ENCODE assay signal across 24 mouse cellular contexts in genomic region chr7:145169703-145170102, GRCm38 (mm10). TPM values are rescaled to one million over a fixed set of nuclear protein-coding genes. Genes with fewer than 3 reads are reported as not detected.
DNase-seq lines count a peak whose midpoint lies in the region; ATAC-seq lines count a peak whose summit lies in the region.
"Had no signal": no experiment of that assay in that cellular context is flagged by ENCODE, and none has a peak within 500 bp of the region (broad histone marks: within the 10 kb centered on the region; RNA-seq: fewer than 3 reads in every experiment).

No protein-coding gene starts in this region.

- H3K4me1 ChIP-seq in forebrain, embryonic 15.5 days, result peaks cover 19% of the 10 kb centered on the region
- H3K4me1 ChIP-seq in forebrain, embryonic 11.5 days (replicated peaks; ENCODE audit: control insufficient read depth, insufficient read depth, low read length), result peaks cover 10% of the 10 kb centered on the region
- H3K4me1 ChIP-seq in midbrain, embryonic 14.5 days (ENCODE audit: control insufficient read depth, insufficient read depth, low read length), result peaks cover 4% of the 10 kb centered on the region
- H3K4me1 ChIP-seq in midbrain, embryonic 11.5 days (ENCODE audit: control insufficient read depth, insufficient read depth, low read length), result peaks cover 15% of the 10 kb centered on the region
- H3K4me1 ChIP-seq in embryonic facial prominence, embryonic 10.5 days, result peaks cover 28% of the 10 kb centered on the region
- peaks cover 8% of the 10 kb centered on the region for H3K4me1 ChIP-seq in hindbrain, embryonic 15.5 days (replicated peaks)

- no peaks in the 10 kb centered on the region for H3K27me3 ChIP-seq in forebrain, embryonic 15.5 days
- H3K27me3 ChIP-seq in forebrain, embryonic 11.5 days (ENCODE audit: control insufficient read depth, insufficient read depth, low read length), result no peaks in the 10 kb centered on the region
- H3K27me3 ChIP-seq in midbrain, embryonic 14.5 days (ENCODE audit: control insufficient read depth, insufficient read depth, low read length), result no peaks in the 10 kb centered on the region
- H3K27me3 ChIP-seq in midbrain, embryonic 11.5 days (ENCODE audit: control insufficient read depth, insufficient read depth, low read length), result no peaks in the 10 kb centered on the region
- peaks cover 63% of the 10 kb centered on the region for H3K27me3 ChIP-seq in embryonic facial prominence, embryonic 10.5 days (replicated peaks; ENCODE audit: low read depth, poor library complexity, severe bottlenecking)
- H3K27me3 ChIP-seq in hindbrain, embryonic 15.5 days, result peaks cover 6% of the 10 kb centered on the region
- H3K27me3 ChIP-seq: heart, embryonic 12.5 days; Patski had no signal

- no peak overlapping the region; the same call in 1 of the 2 replicates for H3K27ac ChIP-seq in forebrain, embryonic 15.5 days (replicated peaks)
- no peak overlapping the region for H3K27ac ChIP-seq in forebrain, embryonic 11.5 days (ENCODE audit: low read depth, low read length)
- H3K27ac ChIP-seq in midbrain, embryonic 14.5 days (replicated peaks; ENCODE audit: low read depth, low read length), result no peak overlapping the region
- no peak overlapping the region for H3K27ac ChIP-seq in midbrain, embryonic 11.5 days (ENCODE audit: low read depth, low read length)
- H3K27ac ChIP-seq in embryonic facial prominence, embryonic 10.5 days (replicated peaks), result peak overlapping the region; percentile 35; the same call in 1 of the 2 replicates
- no peak overlapping the region for H3K27ac ChIP-seq in hindbrain, embryonic 15.5 days (replicated peaks)
- H3K27ac ChIP-seq: kidney, postnatal 0 days; macrophage had no signal

- no peak overlapping the region for H3K4me2 ChIP-seq in forebrain, embryonic 15.5 days (replicated peaks)
- H3K4me2 ChIP-seq in forebrain, embryonic 11.5 days (ENCODE audit: low read depth, low read length, severe bottlenecking), result no peak overlapping the region
- no peak overlapping the region for H3K4me2 ChIP-seq in midbrain, embryonic 14.5 days (ENCODE audit: low read length)
- no peak overlapping the region for H3K4me2 ChIP-seq in midbrain, embryonic 11.5 days
- no peak overlapping the region for H3K4me2 ChIP-seq in hindbrain, embryonic 15.5 days
- H3K4me2 ChIP-seq: heart, embryonic 12.5 days had no signal

- peak; percentile 44 for ATAC-seq in forebrain, embryonic 15.5 days (replicated peaks)
- ATAC-seq in forebrain, embryonic 11.5 days (replicated peaks; ENCODE audit: low FRiP score), result no peak
- ATAC-seq in midbrain, embryonic 14.5 days (ENCODE audit: low FRiP score, low TSS enrichment), result no peak
- ATAC-seq in midbrain, embryonic 11.5 days (ENCODE audit: low FRiP score), result no peak
- ATAC-seq in hindbrain, embryonic 15.5 days (ENCODE audit: low FRiP score, low read depth), result peak; percentile 78
- ATAC-seq: lung, postnatal 0 days; Patski had no signal

- no peaks in the 10 kb centered on the region for H3K36me3 ChIP-seq in forebrain, embryonic 15.5 days
- H3K36me3 ChIP-seq in forebrain, embryonic 11.5 days (ENCODE audit: control insufficient read depth, insufficient read depth, low read length), result no peaks in the 10 kb centered on the region
- no peaks in the 10 kb centered on the region for H3K36me3 ChIP-seq in midbrain, embryonic 14.5 days (ENCODE audit: control insufficient read depth, insufficient read depth, low read length)
- no peaks in the 10 kb centered on the region for H3K36me3 ChIP-seq in midbrain, embryonic 11.5 days (ENCODE audit: control insufficient read depth, insufficient read depth, low read length)
- H3K36me3 ChIP-seq in embryonic facial prominence, embryonic 10.5 days (replicated peaks), result no peaks in the 10 kb centered on the region
- no peaks in the 10 kb centered on the region for H3K36me3 ChIP-seq in hindbrain, embryonic 15.5 days
- H3K36me3 ChIP-seq: G1E; heart, embryonic 12.5 days had no signal

- 42% methylated on average over 3 of the region's 3 CpGs for WGBS in forebrain, embryonic 15.5 days
- 82% methylated on average over 3 of the region's 3 CpGs for WGBS in forebrain, embryonic 11.5 days
- 67% methylated on average over 3 of the region's 3 CpGs for WGBS in midbrain, embryonic 14.5 days
- 87% methylated on average over 3 of the region's 3 CpGs for WGBS in midbrain, embryonic 11.5 days
- 72% methylated on average over 3 of the region's 3 CpGs for WGBS in embryonic facial prominence, embryonic 10.5 days
- WGBS in hindbrain, embryonic 15.5 days, result 54% methylated on average over 3 of the region's 3 CpGs

- H3K9ac ChIP-seq in forebrain, embryonic 15.5 days (replicated peaks), result no peak overlapping the region
- H3K9ac ChIP-seq in forebrain, embryonic 11.5 days (ENCODE audit: low read length), result no peak overlapping the region; the same call in 1 of the 2 replicates
- H3K9ac ChIP-seq in midbrain, embryonic 14.5 days (replicated peaks; ENCODE audit: low read length), result no peak overlapping the region
- no peak overlapping the region for H3K9ac ChIP-seq in midbrain, embryonic 11.5 days (ENCODE audit: low read length)
- H3K9ac ChIP-seq in hindbrain, embryonic 15.5 days, result no peak overlapping the region
- H3K9ac ChIP-seq: heart, embryonic 12.5 days had no signal

- DNase-seq in forebrain, embryonic 11.5 days (ENCODE audit: low spot score), result no peak
- peak; percentile 25 for DNase-seq in midbrain, embryonic 14.5 days
- no peak for DNase-seq in midbrain, embryonic 11.5 days (ENCODE audit: low spot score, missing footprints)
- no peak for DNase-seq in embryonic facial prominence, embryonic 10.5 days (ENCODE audit: low spot score)
- no peak for DNase-seq in kidney, adult 9 months
- DNase-seq in right cerebral cortex, postnatal 25 days, result no peak
- DNase-seq: B cell, adult 2 months; cerebellum, adult 8-10 months; gastrocnemius, postnatal 14 days; heart, adult 18-20 months; heart, postnatal 10 days; kidney, adult 11 months; right cerebral cortex, adult 18-20 months had no signal

- H3K4me3 ChIP-seq in forebrain, embryonic 15.5 days, result no peak overlapping the region
- H3K4me3 ChIP-seq in forebrain, embryonic 11.5 days (ENCODE audit: low read depth, low read length), result no peak overlapping the region
- no peak overlapping the region for H3K4me3 ChIP-seq in midbrain, embryonic 14.5 days (replicated peaks; ENCODE audit: low read depth, low read length)
- no peak overlapping the region for H3K4me3 ChIP-seq in midbrain, embryonic 11.5 days (ENCODE audit: low read depth, low read length)
- H3K4me3 ChIP-seq in embryonic facial prominence, embryonic 10.5 days, result no peak overlapping the region
- H3K4me3 ChIP-seq in hindbrain, embryonic 15.5 days, result no peak overlapping the region
- H3K4me3 ChIP-seq: heart, embryonic 12.5 days; myocyte had no signal

- no peaks in the 10 kb centered on the region for H3K9me3 ChIP-seq in forebrain, embryonic 15.5 days
- H3K9me3 ChIP-seq in forebrain, embryonic 11.5 days (ENCODE audit: control insufficient read depth, low read length), result no peaks in the 10 kb centered on the region
- no peaks in the 10 kb centered on the region for H3K9me3 ChIP-seq in midbrain, embryonic 14.5 days (ENCODE audit: control insufficient read depth, low read length)
- H3K9me3 ChIP-seq in midbrain, embryonic 11.5 days (ENCODE audit: control insufficient read depth, low read length), result no peaks in the 10 kb centered on the region
- no peaks in the 10 kb centered on the region for H3K9me3 ChIP-seq in embryonic facial prominence, embryonic 10.5 days
- no peaks in the 10 kb centered on the region for H3K9me3 ChIP-seq in hindbrain, embryonic 15.5 days
- H3K9me3 ChIP-seq: G1E; heart, embryonic 12.5 days had no signal

RNA-seq across cellular contexts. Expression of gene 1810010D01Rik, which starts 38.2 kb away (rescaled TPM):
- polyA plus RNA-seq in forebrain, embryonic 15.5 days (2015; fragmentation: Nextera tagmentation; extraction: Ambion mirVana), result 0.34 TPM in 1 of 2 replicates, not detected in the other
- polyA plus RNA-seq in forebrain, embryonic 11.5 days (2014; fragmentation: Nextera tagmentation; extraction: Ambion mirVana), result 0.21 TPM in 1 of 2 replicates, not detected in the other
- polyA plus RNA-seq in midbrain, embryonic 14.5 days (2014; fragmentation: Nextera tagmentation; extraction: Ambion mirVana), result 0.33 TPM in 1 of 2 replicates, not detected in the other
- polyA plus RNA-seq in midbrain, embryonic 11.5 days (2014; fragmentation: Nextera tagmentation; extraction: Ambion mirVana), result 0.49 TPM in 1 of 2 replicates, not detected in the other
- polyA plus RNA-seq in embryonic facial prominence, embryonic 10.5 days (2016; fragmentation: Nextera tagmentation; extraction: Ambion mirVana), result 0.72 TPM in 1 of 2 replicates, not detected in the other
- not detected in 2 replicates for polyA plus RNA-seq in hindbrain, embryonic 15.5 days (2015; fragmentation: Nextera tagmentation; extraction: Ambion mirVana)
- polyA plus RNA-seq: G1E; kidney, postnatal 0 days; limb, embryonic 11.5 days; macrophage; myocyte; neural tube, embryonic 14.5 days; Patski had no signal

Comparison
In these comparisons a context has a peak if more than half of its experiments do, and no peak if none do; other contexts are left out.
1. ATAC-seq: peak in forebrain, embryonic 15.5 days (single experiment) and hindbrain, embryonic 15.5 days (single experiment); none in forebrain, embryonic 11.5 days (single experiment), midbrain, embryonic 14.5 days (single experiment) and midbrain, embryonic 11.5 days (single experiment).